Mouse (Mus musculus) MN1 (cell line): ENCODE data around the gene Tmem206.
A peak's percentile ranks its signal among the peaks of the same experiment; 100 is the strongest.

ENCODE experiments used
- DNase-seq: peaks from one replicate; pipeline ENCODE4 v3.0.0-alpha.2; 2016; ENCODE audit warnings: low spot score

Gene Tmem206

DNA sequence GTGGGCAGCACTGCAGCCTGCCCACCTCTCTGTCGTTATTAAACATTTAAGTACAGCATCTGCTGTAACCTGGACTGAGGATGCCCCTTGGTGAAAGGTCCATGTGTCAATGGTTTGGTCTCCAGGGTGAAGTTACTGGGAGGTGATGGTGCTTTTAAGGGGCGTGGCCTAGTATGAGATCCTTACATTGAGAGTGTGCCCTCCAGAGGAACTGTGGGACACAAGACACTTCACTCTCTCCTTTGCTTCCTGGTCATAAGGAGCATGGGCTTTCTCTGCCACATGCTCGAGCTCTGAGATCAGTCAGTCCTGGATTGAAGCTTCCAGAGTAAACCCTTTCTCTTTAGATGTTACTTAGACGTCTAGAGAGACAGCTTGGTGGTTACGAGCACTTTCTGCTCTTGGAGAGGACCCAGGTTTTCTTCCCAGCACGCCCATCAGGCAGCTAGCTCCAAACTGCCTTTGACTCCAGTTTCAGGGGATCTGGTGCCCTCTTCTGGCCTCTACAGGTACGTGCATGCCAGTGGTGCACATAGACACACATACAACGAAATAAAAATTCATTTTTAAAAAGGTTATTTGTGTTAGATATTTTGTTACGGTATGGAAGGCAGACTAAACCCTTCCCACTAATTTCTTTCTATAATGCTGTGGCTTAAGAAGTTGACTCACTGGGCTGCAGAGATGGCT is 17.8 kb upstream of the Tmem206 start:
- no peak for DNase-seq

GRCm38 (mm10) chr1:191311296-191311898 is 14.3 kb upstream of the Tmem206 start:
- DNase-seq = no peak

GRCm38 (mm10) chr1:191312513-191312941 is 13.2 kb upstream of the Tmem206 start:
- peak; percentile 92 for DNase-seq

- no peak for DNase-seq
These were observed 12.6 kb upstream of the Tmem206 start for GRCm38 (mm10) chr1:191313158-191313557.

- peak; percentile 74 for DNase-seq
These were observed 11.8 kb upstream of the Tmem206 start for GRCm38 (mm10) chr1:191313926-191314325.

DNA sequence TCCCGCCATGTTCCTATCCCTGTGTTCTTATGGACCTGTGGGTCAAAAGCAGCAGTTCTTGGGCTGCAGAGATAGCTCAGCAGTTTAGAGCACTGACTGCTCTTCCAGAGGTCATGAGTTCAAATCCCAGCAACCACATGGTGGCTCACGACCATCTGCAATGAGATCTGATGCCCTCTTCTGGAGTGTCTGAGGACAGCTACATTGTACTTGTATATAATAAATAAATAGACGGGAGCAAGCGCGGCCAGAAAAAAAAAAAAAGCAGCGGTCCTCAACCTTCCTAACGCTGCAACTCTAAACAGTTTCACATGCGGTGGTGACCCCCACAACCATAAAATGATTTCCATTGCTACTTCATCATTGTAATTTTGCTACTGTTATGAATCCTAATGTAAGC is 8.9 kb upstream of the Tmem206 start:
- no peak for DNase-seq

- peak; percentile 81 for DNase-seq
These were observed 8.0 kb upstream of the Tmem206 start, which contains the start of gene Nenf for GRCm38 (mm10) chr1:191317591-191318196. Nenf (minus strand) TSS chr1:191318194.

- peak; percentile 32 for DNase-seq
These were observed 7.0 kb upstream of the Tmem206 start for GRCm38 (mm10) chr1:191318686-191319085.

- DNase-seq = no peak
These were observed 2.3 kb upstream of the Tmem206 start for GRCm38 (mm10) chr1:191323381-191323780.

- no peak for DNase-seq
These were observed 750 bp upstream of the Tmem206 start for GRCm38 (mm10) chr1:191324733-191325590.

DNA sequence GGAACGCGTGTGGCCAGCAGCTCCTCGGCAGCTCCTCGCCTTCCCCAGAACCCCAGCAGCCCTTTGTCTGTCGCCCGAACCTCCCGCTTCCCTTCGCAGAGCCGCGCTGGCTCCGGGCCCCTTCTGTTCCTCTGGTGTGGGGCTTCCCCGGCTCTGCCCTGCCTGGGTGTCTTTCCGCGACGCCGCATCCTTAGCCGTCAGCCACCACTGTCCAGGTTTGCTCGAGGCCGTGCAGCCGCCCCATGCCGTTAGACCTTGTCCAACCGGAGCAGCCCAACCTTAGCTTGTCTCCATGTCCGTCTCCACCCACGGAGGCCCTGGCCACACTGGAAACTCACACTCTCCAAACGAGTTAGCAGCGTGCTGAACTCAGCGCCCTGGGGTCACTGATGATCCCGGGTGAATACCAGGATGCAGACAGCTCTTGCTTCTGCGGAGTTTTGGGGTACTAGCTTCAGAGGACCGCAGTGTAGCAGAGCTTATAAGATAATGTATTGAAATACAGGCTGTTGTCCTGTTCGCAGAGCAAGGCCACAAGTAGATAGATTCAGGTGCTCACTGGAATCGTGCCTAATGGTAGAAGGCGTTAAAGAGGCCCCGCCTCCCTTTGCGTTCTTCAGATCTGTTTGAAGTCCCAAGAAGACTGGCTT is 646 bp downstream of the Tmem206 start:
- peak; percentile 50 for DNase-seq

DNA sequence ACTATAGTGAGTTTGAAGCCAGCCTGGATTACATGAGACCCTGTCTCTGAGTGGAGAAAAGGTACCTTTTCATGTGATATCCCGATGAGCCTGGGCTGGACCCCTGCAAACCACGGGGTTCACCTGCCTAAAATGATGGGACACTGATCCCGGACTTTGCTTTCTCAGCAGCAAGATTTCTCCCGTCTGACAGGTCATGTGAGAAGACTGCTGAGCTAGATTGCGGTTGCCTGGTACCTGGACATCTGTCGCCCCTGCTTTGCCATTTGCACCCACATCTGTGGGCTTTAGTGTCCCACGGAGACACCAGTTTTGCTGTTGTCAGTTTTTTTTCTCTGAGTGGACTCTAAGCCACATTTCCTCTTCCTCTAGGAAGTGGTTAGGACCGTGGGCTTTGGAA is 1.5 kb downstream of the Tmem206 start:
- no peak for DNase-seq

GRCm38 (mm10) chr1:191328019-191328441 is 2.3 kb downstream of the Tmem206 start:
- no peak for DNase-seq

- peak; percentile 42 for DNase-seq
These were observed 4.6 kb downstream of the Tmem206 start for GRCm38 (mm10) chr1:191330356-191330755.

DNA sequence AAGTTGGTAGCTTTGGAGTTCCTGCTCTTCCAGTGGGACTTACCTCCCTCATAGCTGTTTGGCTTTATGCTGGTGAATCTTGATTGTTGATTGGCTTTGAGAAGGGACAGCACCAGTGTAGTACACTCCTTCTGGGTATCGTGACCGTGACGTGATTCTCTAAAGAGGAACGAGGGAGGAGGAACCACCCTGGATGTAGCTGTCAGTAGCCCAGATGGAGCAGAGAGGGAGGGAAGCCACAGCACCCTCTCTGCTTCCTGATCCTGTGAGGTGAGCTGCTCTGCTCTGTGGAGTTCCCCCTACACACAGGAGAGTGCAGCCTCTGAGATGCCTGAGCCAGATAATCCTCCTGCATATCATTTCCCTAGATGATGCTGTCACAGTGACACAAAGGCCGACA is 8.8 kb downstream of the Tmem206 start:
- no peak for DNase-seq

GRCm38 (mm10) chr1:191339876-191340275 is 14.2 kb downstream of the Tmem206 start:
- no peak for DNase-seq

GRCm38 (mm10) chr1:191340530-191340929 is 14.8 kb downstream of the Tmem206 start:
- no peak for DNase-seq

DNA sequence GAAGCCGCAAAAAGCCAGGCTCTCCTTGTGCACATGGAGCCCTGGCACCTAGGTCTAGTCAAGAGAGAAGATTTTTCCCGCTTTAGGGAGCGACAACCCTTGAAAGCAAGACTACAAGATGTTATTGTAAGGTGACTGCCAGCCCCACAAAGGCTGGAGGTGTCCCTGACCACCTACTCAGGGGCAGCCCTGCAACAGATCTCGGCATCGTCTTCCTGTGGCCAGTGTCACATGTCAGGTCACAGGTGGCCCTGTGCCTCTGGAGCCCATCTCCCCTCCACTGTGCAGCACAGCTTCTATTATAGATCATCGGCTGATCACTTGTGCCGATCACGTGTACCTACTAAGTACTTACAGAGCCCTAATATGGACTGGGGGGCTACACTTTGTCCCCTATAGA is 21.9 kb downstream of the Tmem206 start:
- DNase-seq = no peak

- DNase-seq = no peak
These were observed 22.9 kb downstream of the Tmem206 start for GRCm38 (mm10) chr1:191348592-191348991.

GRCm38 (mm10) chr1:191348996-191349395 is 23.3 kb downstream of the Tmem206 start:
- DNase-seq = no peak

- DNase-seq = no peak
These were observed 23.9 kb downstream of the Tmem206 start for GRCm38 (mm10) chr1:191349486-191350037.
